Mouse (Mus musculus) left cerebral cortex, postnatal 4 days (tissue): ENCODE data around the gene Atg16l2. TPM values are rescaled to one million over a fixed set of nuclear protein-coding genes. Genes with fewer than 3 reads are reported as not detected.

Source experiments
- DNase-seq: peaks from one replicate; pipeline ENCODE4 v3.0.0-alpha.2; 2022
- intact Hi-C: fragments of 180-260 bp; cut with DNase I; formaldehyde crosslinking; loops from one replicate; pipeline ENCODE4 v1.15.1; 2025
- total RNA-seq, 2 experiments: library from RNA; stranded (reverse); gene quantifications; 2 replicates each; pipeline ENCODE4 v1.2.3; 2021

Atg16l2 gene
- total RNA-seq, 2 experiments from 2014 or later: 34.2 to 36.0 TPM

GRCm38 (mm10) chr7:101323141-101323594, 21.1 kb upstream of the Atg16l2 start:
- intact Hi-C loops: no loop called here
- peak; percentile 38 for DNase-seq

- DNase-seq: peak; percentile 34
- intact Hi-C loops: no loop called here
Measured at GRCm38 (mm10) chr7:101321218-101321827, 19.3 kb upstream of the Atg16l2 start.

- intact Hi-C loops: no loop called here
- DNase-seq: peak; percentile 34
Measured at GRCm38 (mm10) chr7:101320399-101321217, 18.6 kb upstream of the Atg16l2 start.

GRCm38 (mm10) chr7:101319796-101320195, 17.7 kb upstream of the Atg16l2 start:
- DNase-seq: no peak
- intact Hi-C loops: no loop called here

GRCm38 (mm10) chr7:101318848-101319247, 16.8 kb upstream of the Atg16l2 start:
- intact Hi-C loops: no loop called here

GRCm38 (mm10) chr7:101317014-101317413, 15.0 kb upstream of the Atg16l2 start, which contains the start of gene Stard10:
Stard10 (plus strand) TSS chr7:101317086.
- intact Hi-C loops: no loop called here
- DNase-seq: no peak

More at GRCm38 (mm10) chr7:101318848-101319247, 16.8 kb upstream of the Atg16l2 start:
- DNase-seq: no peak

GRCm38 (mm10) chr7:101316591-101317001, 14.5 kb upstream of the Atg16l2 start:
- intact Hi-C loops: no loop called here
- DNase-seq: no peak

- no peak for DNase-seq
- intact Hi-C loops: no loop called here
Measured at GRCm38 (mm10) chr7:101315699-101316098, 13.6 kb upstream of the Atg16l2 start.

- DNase-seq: no peak
- intact Hi-C loops: loop anchor here (5.0 kb wide), 1 partner anchor 58 kb away; no protein-coding TSS in a partner anchor
Measured at GRCm38 (mm10) chr7:101314396-101314795, 12.3 kb upstream of the Atg16l2 start.

GRCm38 (mm10) chr7:101313033-101313432, 11.0 kb upstream of the Atg16l2 start:
- intact Hi-C loops: loop anchor here (5.0 kb wide), 1 partner anchor 59 kb away; no protein-coding TSS in a partner anchor
- no peak for DNase-seq

GRCm38 (mm10) chr7:101311061-101311460, 9.0 kb upstream of the Atg16l2 start:
- no peak for DNase-seq
- intact Hi-C loops: loop anchor here (5.0 kb wide), 1 partner anchor 61 kb away; no protein-coding TSS in a partner anchor

GRCm38 (mm10) chr7:101310327-101311028, 8.4 kb upstream of the Atg16l2 start:
- peak; percentile 99 for DNase-seq
- intact Hi-C loops: loop anchor here (5.0 kb wide), 1 partner anchor 62 kb away; no protein-coding TSS in a partner anchor

- intact Hi-C loops: loop anchor here (5.0 kb wide), 1 partner anchor 62 kb away; no protein-coding TSS in a partner anchor
- no peak for DNase-seq
Measured at GRCm38 (mm10) chr7:101309985-101310326, 7.9 kb upstream of the Atg16l2 start.

- DNase-seq: no peak
- intact Hi-C loops: no loop called here
Measured at GRCm38 (mm10) chr7:101306841-101307240, 4.8 kb upstream of the Atg16l2 start.

- intact Hi-C loops: no loop called here
- no peak for DNase-seq
Measured at GRCm38 (mm10) chr7:101302691-101303090, 640 bp upstream of the Atg16l2 start.

GRCm38 (mm10) chr7:101301361-101301880, 630 bp downstream of the Atg16l2 start:
- intact Hi-C loops: no loop called here
- DNase-seq: no peak

- no peak for DNase-seq
- intact Hi-C loops: no loop called here
Measured at GRCm38 (mm10) chr7:101298375-101298774, 3.7 kb downstream of the Atg16l2 start.

GRCm38 (mm10) chr7:101297023-101297405, 5.0 kb downstream of the Atg16l2 start:
- intact Hi-C loops: no loop called here
- DNase-seq: no peak

- DNase-seq: peak; percentile 86
- intact Hi-C loops: no loop called here
Measured at GRCm38 (mm10) chr7:101296252-101297022, 5.6 kb downstream of the Atg16l2 start.

GRCm38 (mm10) chr7:101295438-101295837, 6.6 kb downstream of the Atg16l2 start:
- intact Hi-C loops: no loop called here

More at GRCm38 (mm10) chr7:101295438-101295837, 6.6 kb downstream of the Atg16l2 start:
- no peak for DNase-seq
